Mouse (Mus musculus): ENCODE measurements around the gene Irak1. TPM values are rescaled to one million over a fixed set of nuclear protein-coding genes. Genes with fewer than 3 reads are reported as not detected.

Irak1 gene
- total and polyA plus RNA-seq, 3 experiments: 39.7 to 270 (median 101) TPM

DNA sequence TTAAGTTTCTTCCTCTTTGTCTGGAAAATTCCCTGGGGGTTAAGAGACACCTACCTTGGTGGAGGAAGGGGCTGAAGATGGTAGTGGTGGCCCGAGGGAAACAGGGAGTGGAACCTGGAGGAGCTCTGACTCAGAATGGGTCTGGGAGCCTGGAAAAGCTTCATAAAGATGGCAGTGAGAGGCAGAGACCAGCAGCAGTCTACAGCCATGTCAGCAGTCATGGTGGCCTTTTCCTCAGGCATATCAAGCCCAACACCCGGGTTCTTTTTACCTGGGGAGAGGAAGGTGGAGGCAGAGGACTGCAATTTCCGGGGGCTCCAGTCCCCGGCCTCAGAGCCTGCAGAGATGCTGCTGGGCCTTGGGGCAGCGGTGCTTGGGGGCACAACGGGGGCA lies 927 bp downstream of the Irak1 start:
- Histone ChIP-seq H3K27me3 (ENCODE audit: insufficient read depth, low read length) (no peaks in the 10 kb centered on the region), H3K9me3 (replicated peaks) (no peaks in the 10 kb centered on the region), H3K4me1 (ENCODE audit: insufficient read depth, low read depth, low read length) (peaks cover 31% of the 10 kb centered on the region), H3K4me3 (ENCODE audit: low read depth, low read length) (peak overlapping the region; percentile 79), H3K36me3 (replicated peaks) (peaks cover 49% of the 10 kb centered on the region)
- ATAC-seq (ENCODE audit: extremely low read depth, insufficient number of reproducible peaks, low FRiP score, poor library complexity, severe bottlenecking): no peak; the same call in 1 of the 2 replicates
- DNase-seq (ENCODE audit: low spot score): no peak
- TF ChIP-seq GATA1 (IDR thresholded peaks at IDR 0.05; ENCODE audit: borderline replicate concordance, low read length) (no peak), GATA2 (IDR thresholded peaks at IDR 0.05; ENCODE audit: borderline replicate concordance, low read depth, low read length) (no peak), POLR2AphosphoS5 (IDR thresholded peaks at IDR 0.05; ENCODE audit: insufficient replicate concordance, low read depth, low read length) (no peak), TAL1 (conservative IDR thresholded peaks at IDR 0.05; ENCODE audit: low read depth, low read length) (no peak), CTCF (IDR thresholded peaks at IDR 0.05; ENCODE audit: low read depth, low read length) (no peak)

DNA sequence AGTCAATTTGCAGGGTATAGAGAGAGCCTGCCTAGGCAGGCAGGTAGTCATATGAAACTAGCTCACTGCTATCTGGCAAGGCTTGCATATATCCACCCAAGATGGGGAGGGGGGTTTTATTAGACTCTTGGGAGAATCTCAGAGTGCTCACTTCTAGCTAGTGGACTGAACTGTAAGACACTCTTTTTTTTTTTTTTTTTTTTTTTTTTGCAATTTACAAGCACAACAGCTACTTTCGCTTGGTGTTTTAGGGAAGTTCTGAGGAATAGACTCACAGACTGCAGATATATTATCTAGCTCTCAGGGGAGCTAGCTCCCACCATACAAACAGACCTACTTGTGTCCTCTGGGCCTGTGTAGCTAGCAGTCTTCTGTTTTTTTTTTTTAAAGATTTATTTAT lies 9.1 kb downstream of the Irak1 start:
- H3K27me3 ChIP-seq (ENCODE audit: insufficient read depth, low read length): no peaks in the 10 kb centered on the region
- ATAC-seq (ENCODE audit: extremely low read depth, insufficient number of reproducible peaks, low FRiP score, poor library complexity, severe bottlenecking) (no peak), DNase-seq (ENCODE audit: low spot score) (no peak)
- H3K4me3 ChIP-seq (ENCODE audit: low read depth, low read length): no peak overlapping the region
- peaks cover 52% of the 10 kb centered on the region for H3K36me3 ChIP-seq (replicated peaks)
- TF ChIP-seq TAL1 (conservative IDR thresholded peaks at IDR 0.05; ENCODE audit: low read depth, low read length): no peak
- no peaks in the 10 kb centered on the region; the same call in 1 of the 2 replicates for H3K4me1 ChIP-seq (ENCODE audit: insufficient read depth, low read depth, low read length)
- H3K9me3 ChIP-seq (replicated peaks): no peaks in the 10 kb centered on the region

DNA sequence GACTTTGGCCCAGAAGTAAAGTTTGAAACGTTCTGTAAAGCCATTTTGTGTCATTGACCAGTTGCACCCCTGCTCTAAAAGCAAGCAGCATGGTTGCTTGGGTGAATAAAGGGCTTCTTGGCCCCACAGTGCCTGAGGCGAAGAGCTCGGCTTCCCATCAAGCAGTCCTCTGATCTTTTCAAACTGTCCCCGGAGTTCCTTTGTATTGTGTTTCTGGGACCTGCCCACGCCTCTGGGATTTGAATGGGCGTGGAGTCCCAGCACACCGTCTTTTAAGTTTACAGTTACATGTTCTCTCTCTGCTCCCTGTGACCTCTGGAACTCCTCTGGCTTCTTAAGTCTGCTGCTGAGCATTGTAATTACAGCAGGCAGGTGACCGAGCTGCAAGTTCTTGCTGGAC lies 15.7 kb downstream of the Irak1 start:
- Histone ChIP-seq H3K36me3 (replicated peaks) (peaks cover 3% of the 10 kb centered on the region), H3K27me3 (ENCODE audit: insufficient read depth, low read length) (no peaks in the 10 kb centered on the region), H3K4me3 (ENCODE audit: low read depth, low read length) (no peak overlapping the region), H3K4me1 (ENCODE audit: insufficient read depth, low read depth, low read length) (peaks cover 4% of the 10 kb centered on the region; the same call in 1 of the 2 replicates), H3K9me3 (replicated peaks) (no peaks in the 10 kb centered on the region)
- DNase-seq (ENCODE audit: low spot score) (no peak), ATAC-seq (ENCODE audit: extremely low read depth, insufficient number of reproducible peaks, low FRiP score, poor library complexity, severe bottlenecking) (no peak)
- TF ChIP-seq POLR2AphosphoS5 (IDR thresholded peaks at IDR 0.05; ENCODE audit: insufficient replicate concordance, low read depth, low read length) (no peak), GATA1 (IDR thresholded peaks at IDR 0.05; ENCODE audit: borderline replicate concordance, low read length) (no peak), GATA2 (IDR thresholded peaks at IDR 0.05; ENCODE audit: borderline replicate concordance, low read depth, low read length) (no peak), CTCF (IDR thresholded peaks at IDR 0.05; ENCODE audit: low read depth, low read length) (no peak), TAL1 (conservative IDR thresholded peaks at IDR 0.05; ENCODE audit: low read depth, low read length) (no peak)

DNA sequence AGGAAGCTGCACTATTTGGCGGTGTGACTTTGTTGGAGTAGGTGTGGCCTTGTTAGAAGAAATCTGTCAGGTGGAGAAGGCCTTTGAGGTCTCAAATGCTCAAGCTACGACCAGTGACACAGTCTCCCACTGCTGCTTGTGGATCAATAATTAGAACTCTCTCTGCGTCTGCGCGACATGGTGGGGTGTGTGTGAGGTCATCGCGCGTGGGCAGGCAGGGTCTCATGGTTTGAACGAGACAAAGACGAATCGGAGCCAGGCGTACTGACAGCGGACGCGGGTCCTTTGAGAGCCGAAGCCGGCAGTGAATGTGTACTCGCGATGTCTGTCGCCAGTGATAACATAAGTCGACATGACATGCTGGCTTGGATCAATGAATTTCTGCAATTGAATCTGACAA lies 17.3 kb downstream of the Irak1 start:
- no peak for ATAC-seq (ENCODE audit: extremely low read depth, insufficient number of reproducible peaks, low FRiP score, poor library complexity, severe bottlenecking)

DNA sequence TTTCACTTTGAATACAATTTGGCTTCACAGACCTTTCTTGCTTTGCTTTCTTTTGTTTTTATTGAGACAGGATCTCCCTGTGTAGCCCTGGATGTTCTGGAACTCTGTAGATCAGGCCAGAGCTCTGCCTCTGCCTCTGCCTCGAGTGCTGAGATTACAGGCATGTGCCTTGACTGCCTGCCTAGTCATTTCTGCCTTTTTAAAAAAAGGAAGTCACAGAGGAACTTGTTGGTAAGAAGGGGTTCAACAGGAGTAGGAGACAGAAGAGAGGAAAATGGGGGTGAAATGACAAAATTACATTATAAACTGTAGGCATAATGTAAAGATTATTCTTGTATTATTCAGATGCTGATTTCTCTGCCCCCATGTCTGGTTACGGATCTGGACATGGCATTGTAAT lies 20.1 kb downstream of the Irak1 start:
- no peaks in the 10 kb centered on the region for H3K36me3 ChIP-seq (replicated peaks)
- DNase-seq (ENCODE audit: low spot score) (no peak), ATAC-seq (ENCODE audit: extremely low read depth, insufficient number of reproducible peaks, low FRiP score, poor library complexity, severe bottlenecking) (no peak)
- no peak overlapping the region for H3K4me3 ChIP-seq (ENCODE audit: low read depth, low read length)
- H3K4me1 ChIP-seq (ENCODE audit: insufficient read depth, low read depth, low read length): peaks cover 17% of the 10 kb centered on the region
- no peaks in the 10 kb centered on the region for H3K9me3 ChIP-seq (replicated peaks)
- TF ChIP-seq TAL1 (conservative IDR thresholded peaks at IDR 0.05; ENCODE audit: low read depth, low read length): no peak
- no peak for TF ChIP-seq POLR2AphosphoS5 (IDR thresholded peaks at IDR 0.05; ENCODE audit: insufficient replicate concordance, low read depth, low read length)
- no peak for TF ChIP-seq CTCF (IDR thresholded peaks at IDR 0.05; ENCODE audit: low read depth, low read length)
- TF ChIP-seq GATA2 (IDR thresholded peaks at IDR 0.05; ENCODE audit: borderline replicate concordance, low read depth, low read length): no peak
- no peak for TF ChIP-seq GATA1 (IDR thresholded peaks at IDR 0.05; ENCODE audit: borderline replicate concordance, low read length)
- no peaks in the 10 kb centered on the region for H3K27me3 ChIP-seq (ENCODE audit: insufficient read depth, low read length)

More for the DNA sequence above, 17.3 kb downstream of the Irak1 start:
- H3K9me3 ChIP-seq (replicated peaks): no peaks in the 10 kb centered on the region
- H3K36me3 ChIP-seq (replicated peaks): no peaks in the 10 kb centered on the region
- no peak for DNase-seq (ENCODE audit: low spot score)
- H3K27me3 ChIP-seq (ENCODE audit: insufficient read depth, low read length): no peaks in the 10 kb centered on the region
- H3K4me3 ChIP-seq (ENCODE audit: low read depth, low read length): no peak overlapping the region
- H3K4me1 ChIP-seq (ENCODE audit: insufficient read depth, low read depth, low read length): peaks cover 4% of the 10 kb centered on the region; the same call in 1 of the 2 replicates
- TF ChIP-seq TAL1 (conservative IDR thresholded peaks at IDR 0.05; ENCODE audit: low read depth, low read length) (no peak), GATA2 (IDR thresholded peaks at IDR 0.05; ENCODE audit: borderline replicate concordance, low read depth, low read length) (no peak), CTCF (IDR thresholded peaks at IDR 0.05; ENCODE audit: low read depth, low read length) (no peak), GATA1 (IDR thresholded peaks at IDR 0.05; ENCODE audit: borderline replicate concordance, low read length) (no peak), POLR2AphosphoS5 (IDR thresholded peaks at IDR 0.05; ENCODE audit: insufficient replicate concordance, low read depth, low read length) (no peak)

DNA sequence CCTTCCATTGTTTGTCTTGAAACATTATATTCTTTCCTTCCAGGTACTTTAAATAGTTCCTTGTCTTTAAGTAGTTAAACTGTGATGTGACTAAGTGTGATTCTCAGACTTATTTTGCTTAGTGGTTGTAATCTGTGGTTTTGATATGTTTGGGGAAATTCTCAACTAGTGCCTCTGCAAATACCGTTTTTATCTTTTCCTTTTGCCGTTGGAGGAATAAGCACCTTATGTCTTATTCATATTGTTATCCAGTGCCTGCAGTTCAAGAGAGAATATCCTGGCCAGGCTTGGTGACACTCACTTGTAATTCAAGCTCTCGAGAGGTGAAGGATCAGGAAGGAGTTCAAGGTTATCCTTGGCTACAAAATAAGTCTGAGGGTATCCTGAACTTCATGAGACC lies 22.7 kb downstream of the Irak1 start:
- Histone ChIP-seq H3K36me3 (replicated peaks) (no peaks in the 10 kb centered on the region), H3K27me3 (ENCODE audit: insufficient read depth, low read length) (no peaks in the 10 kb centered on the region), H3K4me1 (ENCODE audit: insufficient read depth, low read depth, low read length) (peaks cover 25% of the 10 kb centered on the region), H3K9me3 (replicated peaks) (no peaks in the 10 kb centered on the region), H3K4me3 (ENCODE audit: low read depth, low read length) (no peak overlapping the region)
- no peak for ATAC-seq (ENCODE audit: extremely low read depth, insufficient number of reproducible peaks, low FRiP score, poor library complexity, severe bottlenecking)
- no peak for TF ChIP-seq GATA1 (IDR thresholded peaks at IDR 0.05; ENCODE audit: borderline replicate concordance, low read length)
- TF ChIP-seq CTCF (IDR thresholded peaks at IDR 0.05; ENCODE audit: low read depth, low read length): no peak
- no peak for TF ChIP-seq TAL1 (conservative IDR thresholded peaks at IDR 0.05; ENCODE audit: low read depth, low read length)
- no peak for TF ChIP-seq GATA2 (IDR thresholded peaks at IDR 0.05; ENCODE audit: borderline replicate concordance, low read depth, low read length)
- TF ChIP-seq POLR2AphosphoS5 (IDR thresholded peaks at IDR 0.05; ENCODE audit: insufficient replicate concordance, low read depth, low read length): no peak
- no peak for DNase-seq (ENCODE audit: low spot score)
